Mouse (Mus musculus) right cerebral cortex, postnatal 10 days (tissue): ENCODE data around the gene Ece1.
A peak's percentile ranks its signal among the peaks of the same experiment; 100 is the strongest.
"Not testable (repeated sequence)": the region's sequence is repeated elsewhere in the genome, so short reads cannot be mapped to it uniquely, and the experiment has no call there.

ENCODE experiments used
- DNase-seq, 2 experiments: peaks; one replicate each; pipeline ENCODE4 v3.0.0; 2021; ENCODE audit warnings: low spot score in 2 of 2

Gene Ece1

DNA sequence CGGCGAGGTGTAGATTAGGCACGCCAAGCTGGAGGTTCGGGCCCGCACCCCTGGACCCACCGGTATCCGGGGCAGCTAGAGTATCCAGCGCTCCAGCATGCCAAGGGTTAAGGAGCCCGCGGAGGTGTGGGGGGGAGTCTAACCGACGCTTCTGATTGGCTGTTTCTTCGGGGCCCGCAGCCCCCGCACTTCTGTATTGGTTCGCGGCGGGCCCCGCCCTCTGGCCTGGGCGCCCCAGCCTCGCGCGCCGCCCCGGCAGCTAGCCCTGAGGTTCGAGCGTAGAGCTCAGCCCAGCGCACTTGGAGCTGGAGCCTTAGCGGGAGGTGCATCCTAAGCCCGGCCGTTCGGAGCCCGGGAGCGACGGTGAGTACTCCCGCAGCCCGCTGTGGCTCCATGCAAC lies at the start of gene Ece1:
TSS of gene Ece1 (plus strand) at position 219 of the 400 bp plus-strand sequence.
- peak; percentile 95 to 96 for DNase-seq

DNA sequence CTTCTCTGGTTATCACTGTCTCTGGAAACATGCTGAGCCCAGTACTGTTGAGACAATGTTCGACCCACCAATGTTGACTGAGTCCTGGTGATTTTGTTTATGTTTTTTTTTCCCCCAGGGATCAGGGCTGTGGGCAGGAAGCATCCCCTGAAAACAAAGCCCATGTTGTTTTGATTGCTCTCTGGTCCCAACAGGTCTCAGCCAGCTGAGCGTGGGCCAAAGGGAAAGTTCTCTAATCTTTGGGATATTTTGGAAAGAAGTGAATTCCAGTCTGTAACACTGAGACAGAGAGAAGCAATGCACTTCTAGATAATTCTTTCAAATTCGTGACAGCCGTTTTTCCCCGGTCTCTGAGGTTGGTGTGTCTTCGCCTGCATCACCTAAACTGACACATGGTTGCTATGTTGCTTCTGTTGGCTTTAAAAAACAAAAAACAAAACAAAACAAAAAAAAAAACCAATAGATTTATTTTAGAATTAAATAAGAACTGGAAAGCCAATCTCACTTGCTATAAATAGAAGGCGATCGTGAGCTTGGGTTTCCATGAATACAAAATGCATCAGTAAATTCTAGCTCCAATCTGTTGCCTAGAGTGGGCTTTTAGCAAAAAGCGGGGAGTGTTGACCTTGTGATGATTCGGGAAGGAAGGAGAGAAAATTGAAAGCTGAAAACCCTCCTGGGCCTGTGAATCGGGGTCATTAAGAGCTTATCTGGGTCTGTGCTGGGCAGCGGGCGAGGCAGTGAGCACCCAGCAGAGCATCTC lies 48.9 kb upstream of the Ece1 start:
- DNase-seq: peak; percentile 42 to 53

DNA sequence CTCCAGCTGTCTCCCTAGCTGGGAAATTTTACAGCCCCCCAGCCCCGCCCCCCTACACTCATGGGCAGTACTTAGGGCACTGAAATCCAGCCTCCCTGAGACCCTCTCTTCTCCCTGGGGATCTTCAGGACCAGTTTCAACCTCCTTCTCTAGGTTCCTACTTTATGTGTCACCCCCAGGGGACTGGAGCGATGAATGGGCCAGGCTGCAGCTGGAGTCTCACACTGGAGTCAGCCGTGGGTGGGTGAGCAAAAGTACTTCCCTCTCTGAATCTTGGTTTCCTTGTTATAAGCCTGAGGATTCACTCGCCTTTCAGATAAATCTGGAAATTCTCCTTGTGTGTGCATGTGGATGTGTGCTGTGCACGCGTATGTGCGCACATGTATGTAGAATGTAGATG lies 47.9 kb upstream of the Ece1 start:
- DNase-seq: no peak

DNA sequence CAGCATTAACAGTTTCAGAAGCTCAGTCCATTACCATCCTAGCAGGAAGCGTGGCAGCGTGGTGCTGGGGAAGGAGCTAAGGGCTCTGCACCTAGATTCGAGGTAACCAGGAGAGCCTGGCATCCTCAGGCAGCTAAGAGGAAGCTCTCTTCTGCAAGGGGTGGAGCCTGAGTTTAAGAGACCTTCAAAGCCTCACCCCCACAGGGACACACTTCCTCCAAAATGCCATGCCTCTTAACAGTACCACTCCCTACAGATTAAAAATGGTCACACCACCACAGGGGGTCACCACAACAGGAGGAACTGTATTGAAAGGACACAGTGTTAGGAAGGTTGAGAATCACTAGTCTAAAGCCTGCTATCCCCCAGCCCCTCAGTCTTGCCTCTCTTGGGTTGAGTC lies 46.6 kb upstream of the Ece1 start:
- DNase-seq: no peak

DNA sequence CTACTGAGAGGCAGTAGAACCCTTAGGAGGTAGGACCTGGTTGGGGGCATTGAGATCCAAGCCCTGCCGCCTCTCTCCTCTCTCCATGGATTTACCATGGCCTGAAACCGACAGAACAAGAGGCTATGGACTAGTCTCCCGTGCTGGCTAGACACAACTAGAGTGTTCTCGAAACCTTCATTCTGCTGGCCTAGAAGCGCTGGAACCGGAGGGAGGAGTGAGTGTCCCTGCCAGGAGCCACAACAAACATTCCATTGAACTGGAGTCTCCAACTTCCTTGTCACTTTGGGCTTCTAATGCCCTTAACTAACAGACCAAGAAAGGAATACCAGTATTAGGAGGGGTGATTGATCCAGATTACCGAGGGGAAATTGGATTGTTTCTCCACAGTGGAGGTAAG lies 45.8 kb upstream of the Ece1 start:
- no peak for DNase-seq

DNA sequence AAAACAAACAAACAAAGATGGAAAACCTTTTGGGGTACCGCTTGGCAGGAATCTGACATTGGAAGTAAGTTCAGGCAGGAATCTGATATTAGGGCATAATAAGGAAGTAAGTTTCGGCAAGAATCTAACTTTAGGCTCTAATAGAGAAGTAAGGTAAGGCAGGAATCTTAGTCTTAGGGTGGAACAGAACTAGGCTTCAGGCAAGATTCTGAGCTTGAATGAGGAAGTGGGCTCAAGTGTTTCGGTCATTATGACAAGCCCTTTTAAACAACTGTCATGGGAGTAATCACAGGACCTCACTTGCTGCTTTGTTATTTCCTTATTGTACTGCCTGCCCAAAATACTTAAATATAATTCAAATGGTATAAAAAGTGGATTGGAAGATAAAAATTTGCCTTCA lies 43.7 kb upstream of the Ece1 start:
- DNase-seq: no peak

DNA sequence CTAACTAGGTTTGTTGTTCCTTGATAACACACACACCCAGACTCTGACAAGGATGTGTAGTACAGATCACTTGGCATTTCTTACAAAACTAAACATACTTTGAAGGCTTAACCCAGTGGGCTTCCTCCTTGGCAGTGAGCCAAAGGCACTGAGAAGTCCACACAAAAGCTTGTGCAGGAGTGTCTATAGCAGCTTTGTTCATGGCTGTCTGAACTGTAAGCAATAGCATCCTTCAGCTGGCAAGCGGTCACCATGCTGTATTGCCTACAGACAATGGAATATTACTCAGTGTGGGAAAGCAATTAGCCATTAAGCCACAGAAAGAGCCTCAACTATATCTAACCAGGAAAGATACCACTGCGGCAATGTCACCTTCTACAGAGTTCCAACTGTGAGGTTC lies 42.5 kb upstream of the Ece1 start:
- no peak for DNase-seq

DNA sequence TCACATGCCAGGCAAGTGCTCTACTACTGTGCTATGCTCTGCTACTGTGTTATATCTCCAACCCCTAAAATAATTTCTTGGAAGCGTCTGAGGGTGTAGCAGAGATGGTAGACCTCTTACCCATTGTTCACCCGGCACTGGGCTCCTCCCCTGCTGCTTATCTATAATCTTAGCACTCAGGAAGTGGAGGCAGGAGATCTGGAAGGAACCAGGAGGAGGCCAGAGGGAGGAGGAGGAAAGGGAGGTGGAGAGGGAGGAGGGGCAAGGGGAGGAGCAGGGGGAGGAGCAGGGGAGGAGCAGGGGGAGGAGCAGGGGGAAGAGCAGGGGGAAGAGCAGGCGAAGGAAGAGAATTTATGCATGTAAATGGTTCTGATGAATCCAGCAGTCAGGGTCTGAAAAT lies 41.3 kb upstream of the Ece1 start:
- DNase-seq: no peak

DNA sequence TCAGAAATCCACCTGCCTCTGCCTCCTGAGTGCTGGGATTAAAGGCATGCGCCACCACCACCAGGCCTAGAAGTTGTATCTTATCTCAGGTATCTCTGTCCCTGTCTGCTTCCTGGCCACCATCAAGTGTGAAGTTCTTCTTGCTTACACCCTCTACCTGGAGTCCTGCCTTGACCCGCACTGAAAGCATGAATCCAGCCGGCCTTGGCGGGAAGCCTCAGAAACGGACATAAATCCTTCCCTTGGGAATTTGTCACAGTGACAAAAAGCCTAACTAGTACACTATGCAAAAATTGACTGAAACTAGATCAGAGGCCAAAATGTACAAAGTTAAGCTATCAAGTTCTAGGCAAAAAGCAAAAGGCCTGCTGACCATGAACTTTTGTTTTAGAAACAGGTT lies 39.5 kb upstream of the Ece1 start:
- DNase-seq: no peak

DNA sequence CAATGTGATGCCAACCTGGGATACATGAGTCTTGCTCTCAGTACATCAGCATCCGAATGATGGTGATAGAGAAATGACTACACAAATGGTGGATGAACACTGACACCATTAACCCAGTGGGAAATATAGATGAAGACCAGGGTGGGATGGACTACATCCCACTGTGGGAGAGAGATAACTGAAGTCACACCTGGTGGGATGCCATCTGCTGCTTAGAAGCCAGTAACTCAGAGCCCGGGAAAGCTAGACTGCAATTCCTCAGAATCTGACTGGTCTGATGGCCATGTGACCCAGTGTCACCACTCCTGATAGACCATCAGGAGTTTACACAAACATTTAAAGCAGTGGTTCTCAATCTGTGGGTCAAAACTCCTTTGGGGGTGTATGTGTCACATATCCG lies 38.5 kb upstream of the Ece1 start:
- DNase-seq: no peak

DNA sequence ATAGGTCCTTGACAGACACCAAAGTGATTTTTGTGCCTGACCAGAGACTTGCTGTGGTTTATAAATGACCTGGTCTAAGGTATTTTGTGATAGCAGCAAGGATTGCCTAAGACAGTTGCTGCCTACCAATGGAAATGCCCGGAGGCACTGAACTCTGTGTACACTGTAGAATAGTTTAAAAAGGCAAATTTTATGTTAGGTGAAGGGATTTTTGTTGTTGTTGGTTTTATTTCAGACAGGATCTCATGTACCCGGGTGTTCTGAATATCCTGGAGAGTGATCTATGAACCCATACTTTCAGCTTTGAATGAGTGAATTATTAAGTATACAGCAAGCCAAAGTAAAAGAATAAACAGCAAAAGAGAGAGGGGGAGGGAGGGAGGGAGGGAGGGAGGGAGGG lies 37.2 kb upstream of the Ece1 start:
- no peak for DNase-seq

DNA sequence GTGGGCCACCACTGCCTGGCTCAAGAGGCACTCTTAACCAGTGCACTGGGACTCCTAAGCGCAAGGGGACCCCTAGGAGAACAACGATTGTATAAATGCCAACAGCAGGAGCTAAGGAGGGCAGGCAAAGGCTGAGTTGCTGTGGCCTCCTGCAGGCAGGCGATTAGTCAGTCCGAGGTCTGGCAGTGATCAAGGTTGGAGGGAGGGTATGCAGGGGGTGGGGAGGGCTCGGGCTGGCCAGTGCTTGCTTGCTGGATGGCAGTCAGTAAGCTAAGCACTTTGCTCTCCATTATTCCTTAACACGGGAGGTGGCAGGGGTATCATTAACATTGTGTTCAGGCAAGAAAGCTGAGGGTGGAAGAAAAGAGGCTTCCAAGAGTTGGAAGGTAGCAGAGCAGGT lies 31.7 kb upstream of the Ece1 start:
- no peak for DNase-seq

DNA sequence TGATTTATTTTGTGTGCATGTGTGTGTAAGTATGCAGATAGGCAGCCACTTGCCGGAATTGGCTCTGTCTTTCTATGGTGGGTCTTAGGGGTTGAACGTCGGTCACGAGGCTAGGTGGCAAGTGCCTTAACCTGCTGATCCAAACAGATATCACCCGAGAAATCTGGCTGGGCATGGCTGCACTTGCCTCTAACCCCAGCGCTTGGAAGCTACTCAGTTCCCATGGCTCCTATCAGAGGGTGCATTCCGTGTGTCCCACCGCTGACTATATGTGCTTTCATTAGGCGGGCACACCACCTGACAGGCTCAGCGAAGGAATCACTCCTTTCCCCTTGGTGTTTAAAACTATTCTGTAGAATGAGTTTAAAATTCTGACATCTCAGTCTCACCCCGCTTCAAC lies 30.4 kb upstream of the Ece1 start:
- no peak for DNase-seq

DNA sequence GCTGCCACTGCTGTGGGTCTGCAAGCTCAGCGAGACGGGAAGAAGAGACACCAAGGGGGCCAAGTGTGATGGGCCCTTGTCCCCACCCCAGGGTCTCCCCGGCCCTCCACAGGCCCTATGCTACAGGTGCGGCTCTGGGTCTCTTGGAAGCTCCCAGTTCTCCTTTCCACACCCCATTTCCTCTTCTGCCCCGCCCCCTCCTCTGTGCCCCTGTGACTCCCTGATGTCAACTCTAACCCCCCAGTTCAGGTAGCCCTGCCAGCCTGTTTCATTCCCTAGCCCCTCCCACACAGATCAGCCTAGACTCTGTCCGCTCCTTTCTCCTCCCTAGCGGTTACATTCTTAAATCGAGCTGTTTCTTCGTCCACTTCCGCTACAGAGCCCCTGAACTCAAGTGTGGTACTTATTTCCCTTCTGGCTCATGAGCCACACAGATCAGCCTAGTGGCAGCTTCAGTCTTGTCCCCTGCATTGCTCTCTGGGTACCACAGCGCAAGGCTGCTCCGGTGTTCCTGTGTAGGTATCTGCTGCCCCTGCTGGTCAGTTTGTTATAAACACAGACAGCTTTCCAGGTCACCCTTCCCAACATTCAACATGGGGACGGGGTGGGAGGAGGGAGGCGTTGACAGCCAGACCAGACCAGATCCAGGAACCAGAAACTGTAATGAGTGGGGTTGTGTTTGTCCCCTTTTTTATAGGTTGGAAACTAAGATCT lies 26.3 kb upstream of the Ece1 start:
- DNase-seq: peak; percentile 88 to 90

DNA sequence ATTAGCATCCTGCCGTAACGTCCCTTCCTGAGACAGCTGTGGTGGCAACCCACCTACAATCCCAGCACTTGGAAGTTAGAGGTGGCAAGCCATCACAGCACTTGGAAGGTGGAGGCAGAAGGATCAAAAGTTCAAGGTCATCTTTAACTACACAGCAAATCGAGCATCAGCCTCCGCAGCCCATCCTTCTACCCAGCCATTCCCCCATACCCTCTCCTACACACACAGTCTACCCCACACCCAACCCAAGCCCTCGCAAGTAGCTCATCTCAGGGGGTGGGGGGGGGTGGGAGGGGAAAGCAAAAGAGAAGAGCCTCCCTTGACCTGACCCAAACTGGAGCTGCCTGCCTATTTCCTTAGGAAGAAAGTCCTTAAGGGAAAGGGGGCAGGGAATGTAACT lies 25.3 kb upstream of the Ece1 start:
- no peak for DNase-seq

DNA sequence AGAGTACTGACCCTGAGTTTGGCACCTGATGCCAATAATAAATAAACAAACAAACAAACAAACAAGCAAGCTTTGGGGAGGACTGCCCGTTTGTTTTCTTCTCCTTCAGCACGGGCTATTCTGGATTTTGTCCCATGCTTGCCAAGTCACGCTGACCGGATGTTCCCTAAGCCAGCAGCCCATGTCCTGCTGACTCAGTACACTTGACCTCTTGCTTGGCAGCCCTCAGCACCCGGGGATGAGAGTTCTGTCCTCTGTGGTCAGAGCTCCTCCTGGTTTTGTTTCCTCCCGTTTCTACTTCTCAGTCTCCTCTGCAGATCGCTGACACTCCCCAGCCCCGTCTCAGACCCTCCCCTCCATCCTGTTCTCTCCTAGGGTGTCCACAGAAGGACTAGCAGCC lies 24.2 kb upstream of the Ece1 start:
- no peak for DNase-seq

DNA sequence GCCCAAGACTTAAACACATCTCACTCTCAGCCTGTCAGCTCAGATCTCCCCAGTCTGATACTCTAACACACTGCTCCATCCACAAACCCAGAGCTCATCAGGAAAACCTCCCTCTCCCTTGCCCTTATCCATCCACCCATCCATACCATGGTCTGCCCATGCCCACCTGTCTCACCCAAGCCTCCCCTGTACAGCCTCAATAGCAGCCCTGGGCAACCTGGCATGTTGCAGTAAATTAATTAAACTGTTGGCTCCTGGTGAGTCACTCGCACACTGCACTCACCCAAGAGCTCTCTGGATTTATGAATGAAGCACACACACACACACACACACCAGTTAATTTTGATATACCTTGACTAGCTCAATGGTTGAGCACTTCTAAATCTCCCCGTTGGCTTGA lies 23.2 kb upstream of the Ece1 start:
- no peak for DNase-seq

DNA sequence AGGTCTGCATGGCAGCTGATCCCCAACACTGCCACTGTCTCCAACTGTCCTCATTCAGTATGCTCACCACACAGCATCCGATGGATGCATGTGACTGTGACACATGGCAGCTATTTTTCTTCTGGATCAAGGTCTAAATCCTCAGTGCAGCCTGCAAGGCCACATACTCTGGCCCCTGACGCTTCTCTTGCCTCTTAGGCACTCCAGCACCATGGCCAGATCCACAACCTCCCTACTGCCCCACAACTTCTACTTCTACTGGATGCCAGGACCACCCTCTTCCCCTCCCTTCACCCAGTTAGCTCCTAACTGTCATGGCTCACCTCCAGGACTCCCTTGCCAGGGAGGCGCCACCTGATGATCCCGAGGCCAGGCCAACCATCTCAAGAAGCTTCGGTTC lies 22.6 kb upstream of the Ece1 start:
- DNase-seq: no peak

DNA sequence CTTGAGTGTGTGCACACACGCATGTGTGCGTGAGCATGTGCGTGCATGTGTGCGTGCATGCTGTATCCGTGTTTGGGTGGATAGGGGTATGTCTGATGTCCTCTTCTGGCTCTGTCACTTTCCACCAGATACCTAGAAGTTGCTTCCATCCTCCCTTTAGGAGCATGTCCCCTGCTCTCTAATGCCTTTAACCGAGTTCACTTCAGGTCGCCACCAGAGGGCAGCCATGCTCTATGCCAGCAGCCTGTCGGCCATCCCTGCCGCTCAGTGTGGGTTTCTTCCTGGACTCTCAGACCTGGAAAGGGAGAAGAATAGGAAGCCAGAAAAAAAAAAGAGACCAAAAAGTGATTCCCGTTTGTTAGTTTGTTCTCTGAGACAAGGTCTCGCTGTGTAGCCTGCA lies 17.4 kb upstream of the Ece1 start:
- DNase-seq: peak; percentile 72 to 87

DNA sequence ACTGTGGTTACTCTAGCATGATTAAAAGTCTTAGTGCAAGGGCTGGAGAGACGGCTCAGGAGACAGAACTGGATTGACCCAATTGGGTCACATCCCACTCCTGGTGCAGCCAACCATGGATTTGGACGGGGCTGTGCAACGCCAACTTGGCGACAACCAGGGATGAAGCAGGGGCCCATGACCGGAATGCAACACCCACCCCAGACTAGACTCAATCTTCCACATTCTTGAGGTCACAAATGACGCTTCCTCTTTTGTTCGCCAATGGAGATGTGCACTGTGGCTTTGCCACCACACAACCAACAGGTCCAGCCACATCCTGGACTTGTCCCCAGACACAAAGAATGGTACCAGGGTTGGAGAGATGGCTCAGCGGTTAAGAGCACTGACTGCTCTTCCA lies 14.4 kb upstream of the Ece1 start:
- DNase-seq: not testable (repeated sequence)

DNA sequence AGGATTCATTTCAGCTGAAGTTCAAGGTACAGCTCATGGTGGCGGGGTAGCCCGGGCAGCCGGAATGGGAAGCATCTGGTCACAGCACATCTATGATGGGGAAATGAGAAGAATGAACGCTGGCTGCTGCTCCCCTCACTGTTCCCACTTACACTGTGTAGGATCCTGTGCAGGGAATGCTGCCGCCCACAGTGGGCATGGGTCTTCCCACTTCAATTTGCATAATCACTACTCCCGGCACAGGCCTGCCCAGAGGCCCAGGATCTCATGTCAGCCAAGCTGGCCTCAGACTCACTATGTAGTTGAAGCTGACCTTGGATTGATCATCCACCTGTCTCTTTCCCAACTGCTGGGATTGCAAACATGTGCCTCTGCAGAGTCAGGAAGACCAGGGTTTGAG lies 11.9 kb upstream of the Ece1 start:
- no peak for DNase-seq

DNA sequence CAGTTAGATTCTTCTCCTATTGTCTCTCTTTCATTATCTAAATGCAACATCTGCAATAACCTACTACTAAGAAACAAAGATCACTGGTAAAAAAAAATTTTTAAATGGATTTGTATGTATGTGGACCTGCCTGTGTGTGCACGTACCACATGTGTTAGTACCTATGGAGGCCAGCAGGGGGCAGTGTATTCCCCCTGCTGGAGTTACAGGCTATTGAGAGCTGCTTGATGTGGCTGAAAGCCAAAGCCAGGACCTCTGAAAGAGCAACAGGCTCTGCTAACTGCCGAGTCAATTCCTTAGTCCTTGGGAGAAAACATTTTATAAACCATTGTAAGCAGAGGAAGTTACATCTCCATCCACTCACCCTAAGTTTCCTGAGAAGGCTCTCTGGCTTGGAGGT lies 10.6 kb upstream of the Ece1 start:
- DNase-seq: peak; percentile 63 to 70

DNA sequence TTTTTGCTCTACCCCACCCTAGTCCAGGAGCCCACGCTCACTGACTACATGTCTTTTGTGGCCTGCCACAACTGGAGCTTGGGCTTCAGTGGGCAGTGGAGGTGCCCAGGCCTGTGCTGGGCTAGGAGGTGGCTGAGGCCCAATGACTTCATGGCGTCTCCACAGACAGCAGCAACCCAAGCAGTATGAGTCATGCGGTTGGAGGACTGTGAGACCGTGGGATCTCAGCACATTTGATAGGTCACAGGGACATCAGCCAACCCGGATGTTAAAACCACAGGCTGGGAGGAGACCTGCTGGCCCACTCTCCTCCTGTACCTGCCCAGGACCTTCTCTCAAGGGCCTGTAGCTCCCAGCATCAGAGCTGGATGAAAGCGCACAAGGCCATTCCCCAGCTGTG lies 8.2 kb upstream of the Ece1 start:
- no peak for DNase-seq
